Mouse (Mus musculus) layer of hippocampus, adult 11-12 months (tissue): ENCODE results near the gene Nhsl1.
"Not testable (repeated sequence)": the region's sequence is repeated elsewhere in the genome, so short reads cannot be mapped to it uniquely, and the experiment has no call there.

Experiments used
- DNase-seq: peaks from one replicate; pipeline ENCODE4 v3.0.0; 2022; ENCODE audit warnings: low spot score

Gene Nhsl1

GRCm38 (mm10) chr10:18437584-18437983 is 118.8 kb downstream of the Nhsl1 start:
- peak; percentile 19 for DNase-seq

- no peak for DNase-seq
These were observed 127.0 kb downstream of the Nhsl1 start for GRCm38 (mm10) chr10:18445603-18446358.

- DNase-seq, result no peak
These were observed 127.6 kb downstream of the Nhsl1 start for GRCm38 (mm10) chr10:18446359-18446820.

- DNase-seq, result no peak
These were observed 128.5 kb downstream of the Nhsl1 start for GRCm38 (mm10) chr10:18447299-18447698.

DNA sequence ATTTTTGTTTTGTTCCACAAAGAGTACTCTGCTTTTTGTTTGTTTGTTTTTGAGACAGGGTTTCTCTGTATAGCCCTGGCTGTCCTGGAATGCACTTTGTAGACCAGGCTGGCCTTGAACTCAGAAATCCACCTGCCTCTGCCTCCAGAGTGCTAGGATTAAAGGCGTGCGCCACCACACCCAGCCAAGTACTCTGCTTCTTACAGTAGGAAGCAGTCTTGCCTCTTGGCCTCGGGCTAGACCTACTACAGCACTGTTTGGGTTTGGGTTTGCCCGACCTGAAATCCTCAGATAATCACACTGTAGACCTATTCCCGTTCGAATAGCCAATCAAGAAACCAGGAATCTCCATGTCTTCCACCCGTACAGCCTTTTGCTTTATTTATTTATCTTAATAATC is 130.1 kb downstream of the Nhsl1 start:
- DNase-seq, result not testable (repeated sequence)

GRCm38 (mm10) chr10:18453380-18453779 is 134.6 kb downstream of the Nhsl1 start:
- DNase-seq, result peak; percentile 91

DNA sequence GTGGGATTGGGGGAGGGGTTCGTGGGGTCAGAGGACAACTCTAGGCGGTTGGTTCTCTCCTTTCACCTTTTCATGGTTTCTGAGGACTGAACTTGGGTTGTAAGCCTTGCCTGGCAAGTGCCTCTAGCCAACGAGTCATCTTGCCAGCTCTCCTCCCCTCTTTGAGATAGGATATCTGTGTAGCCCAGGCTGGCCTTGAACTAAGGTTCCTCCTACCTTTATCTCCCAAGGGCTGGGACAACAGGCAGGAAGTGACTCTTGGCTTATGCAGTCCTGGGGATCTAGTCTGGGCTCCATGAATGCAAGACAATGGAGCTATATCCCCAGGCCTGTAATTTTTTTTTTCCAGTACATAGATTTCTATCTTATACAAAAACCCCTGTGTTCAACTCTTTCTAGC is 135.4 kb downstream of the Nhsl1 start:
- DNase-seq, result no peak

GRCm38 (mm10) chr10:18455301-18455920 is 136.6 kb downstream of the Nhsl1 start:
- no peak for DNase-seq

DNA sequence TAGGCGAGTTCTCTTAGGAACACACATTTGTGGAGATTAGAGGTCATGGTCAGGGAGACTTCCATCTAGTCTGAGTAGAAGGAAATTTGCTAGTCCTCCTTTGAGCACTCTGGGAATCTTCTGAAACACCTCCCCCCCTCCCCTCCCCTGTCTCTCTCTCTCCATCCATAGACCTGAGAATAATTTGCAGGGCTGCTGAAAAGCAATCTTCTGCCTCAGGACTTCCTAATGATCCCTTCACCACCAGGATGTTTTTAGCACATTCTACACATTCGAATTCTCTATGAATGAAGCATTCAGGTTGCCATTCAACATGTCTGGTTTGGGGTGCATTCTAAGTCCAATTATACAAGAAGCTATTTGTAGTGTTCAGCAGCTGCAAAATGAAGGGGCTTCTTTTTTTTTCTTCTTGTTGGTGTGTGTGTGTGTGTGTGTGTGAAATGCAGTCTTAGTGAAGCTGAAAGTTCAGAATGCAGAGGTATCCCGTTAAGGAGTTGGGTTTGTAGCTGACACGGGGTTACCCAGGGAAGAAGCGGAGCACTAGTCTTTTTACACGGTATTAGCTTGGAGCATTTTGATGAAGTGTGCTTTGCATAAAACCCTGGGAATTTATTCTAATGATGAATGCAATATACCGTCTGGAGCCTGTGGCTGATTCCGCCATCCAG is 139.2 kb downstream of the Nhsl1 start:
- DNase-seq, result no peak

DNA sequence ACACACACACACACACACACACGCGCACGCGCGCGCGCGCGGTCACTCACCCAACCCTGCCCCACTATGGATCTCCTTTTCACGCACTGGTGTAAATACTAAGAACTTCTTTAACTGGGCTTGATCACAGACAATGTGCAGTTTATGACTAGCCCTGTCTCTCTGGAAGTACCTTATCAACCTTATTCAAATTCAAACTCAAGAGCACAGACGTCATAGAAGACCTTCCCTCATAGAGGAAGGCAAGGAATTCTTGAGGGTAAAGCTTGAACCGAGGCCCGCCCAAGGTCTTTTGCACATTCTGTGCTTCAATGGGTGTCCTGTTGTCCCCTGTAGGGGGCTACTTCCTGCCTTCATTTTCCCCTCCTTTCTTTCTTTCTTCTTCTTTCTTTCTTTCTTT is 142.6 kb downstream of the Nhsl1 start:
- DNase-seq, result no peak

GRCm38 (mm10) chr10:18463071-18463841 is 144.5 kb downstream of the Nhsl1 start:
- no peak for DNase-seq

GRCm38 (mm10) chr10:18468396-18468795 is 149.6 kb downstream of the Nhsl1 start:
- no peak for DNase-seq

DNA sequence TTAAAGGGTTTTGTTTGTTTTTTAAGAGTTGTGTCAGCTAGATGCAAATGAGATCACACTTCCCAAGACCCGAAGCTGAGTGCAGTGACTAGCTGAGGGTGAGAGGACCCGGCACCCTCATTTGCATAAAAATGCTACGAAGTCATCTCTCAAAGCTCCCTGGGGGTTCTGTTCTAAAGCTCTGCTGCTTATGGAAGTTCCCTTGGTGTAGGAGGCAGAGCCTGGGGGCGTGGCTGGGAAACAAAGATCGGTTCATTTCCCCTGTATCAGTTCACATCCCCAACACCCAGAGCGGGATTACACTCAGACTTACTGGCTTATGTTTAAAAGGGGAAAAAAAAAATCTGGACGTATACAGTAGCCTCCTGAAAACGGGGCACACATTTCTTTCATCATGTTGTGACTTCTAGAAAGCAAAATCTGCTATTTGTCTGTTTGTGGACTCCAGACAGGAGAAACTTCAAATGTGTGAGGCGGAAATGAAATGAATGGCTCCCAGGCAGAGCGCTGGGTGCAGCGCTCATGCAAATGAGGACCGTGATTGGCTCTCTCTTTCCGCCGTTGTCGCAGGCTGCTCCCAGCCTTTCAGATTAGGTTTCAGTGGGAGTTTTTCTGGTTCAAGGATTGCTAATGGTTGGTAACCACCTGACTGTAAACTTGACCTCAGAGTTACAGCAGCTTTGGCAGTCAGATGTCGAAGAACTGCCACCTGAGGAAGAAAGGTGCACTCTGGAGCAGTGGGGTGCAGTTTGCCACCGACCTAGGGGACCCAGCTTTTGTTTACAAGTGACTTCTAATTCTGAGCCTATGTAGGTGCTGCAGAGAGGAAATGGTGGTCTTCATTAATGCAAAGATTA is 150.7 kb downstream of the Nhsl1 start:
- DNase-seq, result no peak

GRCm38 (mm10) chr10:18470351-18471060 is 151.7 kb downstream of the Nhsl1 start:
- DNase-seq, result no peak

- no peak for DNase-seq
These were observed 152.9 kb downstream of the Nhsl1 start for GRCm38 (mm10) chr10:18471648-18472047.

- DNase-seq, result no peak
These were observed 156.3 kb downstream of the Nhsl1 start for GRCm38 (mm10) chr10:18475126-18475525.

DNA sequence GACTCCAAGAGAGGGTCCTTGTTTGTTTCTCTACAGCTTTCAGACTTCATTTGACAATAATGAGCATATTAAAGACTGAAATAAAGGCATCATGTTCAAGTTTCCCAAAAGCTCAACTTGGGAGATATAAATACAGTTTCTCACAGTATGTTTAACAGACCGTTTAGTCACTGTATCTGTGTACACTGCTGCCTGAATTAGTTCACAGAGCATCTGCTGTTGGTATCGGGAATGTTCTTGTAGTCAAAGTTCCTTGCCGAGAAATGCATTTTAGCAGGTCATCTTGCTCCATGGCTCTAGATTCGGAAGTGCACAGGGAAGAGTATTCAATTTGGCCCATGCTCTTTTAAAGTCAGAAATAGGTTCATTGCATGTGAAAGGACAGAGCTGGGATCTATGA is 159.5 kb downstream of the Nhsl1 start:
- no peak for DNase-seq

GRCm38 (mm10) chr10:18479285-18479684 is 160.5 kb downstream of the Nhsl1 start:
- DNase-seq, result no peak

DNA sequence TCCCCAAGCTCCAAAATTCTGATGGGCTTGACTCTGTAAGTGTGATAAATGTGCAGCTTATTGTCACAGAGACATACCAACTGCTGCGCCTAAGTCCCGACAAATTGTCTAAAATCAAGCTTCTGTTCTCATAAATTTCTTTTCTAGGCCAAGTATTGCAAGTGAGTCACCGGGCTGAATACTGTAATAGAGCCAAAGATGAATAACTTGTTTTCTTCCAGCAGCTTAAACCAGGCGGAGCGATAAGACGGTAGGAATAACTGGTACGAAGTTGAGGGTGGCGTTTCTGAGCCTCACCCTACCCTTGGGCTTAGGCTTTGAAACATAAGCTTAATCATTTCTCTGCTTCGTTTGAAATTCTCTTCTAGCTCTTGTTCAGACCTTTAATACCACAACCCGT is 162.1 kb downstream of the Nhsl1 start:
- peak; percentile 16 for DNase-seq

- DNase-seq, result peak; percentile 73
These were observed 163.9 kb downstream of the Nhsl1 start for GRCm38 (mm10) chr10:18482558-18483141.
